Comparison of ENCODE assay signal across 33 mouse cellular contexts in genomic region chr3:36173761-36174160, GRCm38 (mm10). TPM values are rescaled to one million over a fixed set of nuclear protein-coding genes. Genes with fewer than 3 reads are reported as not detected.
DNase-seq lines count a peak whose midpoint lies in the region; ATAC-seq lines count a peak whose summit lies in the region.
"Had no signal": no experiment of that assay in that cellular context is flagged by ENCODE, and none has a peak within 500 bp of the region (broad histone marks: within the 10 kb centered on the region; RNA-seq: fewer than 3 reads in every experiment).

No protein-coding gene starts in this region.

- no peak overlapping the region for H3K27ac ChIP-seq in kidney, embryonic 15.5 days
- H3K27ac ChIP-seq: heart, adult 2 months; heart, embryonic 13.5 days; hindbrain, embryonic 10.5 days; hindbrain, embryonic 15.5 days; limb, embryonic 13.5 days; lung, embryonic 15.5 days; midbrain, embryonic 12.5 days; neural tube, embryonic 13.5 days had no signal

- H3K9ac ChIP-seq in kidney, embryonic 15.5 days, result no peak overlapping the region
- H3K9ac ChIP-seq: heart, embryonic 13.5 days; hindbrain, embryonic 15.5 days; limb, embryonic 13.5 days; lung, embryonic 15.5 days; midbrain, embryonic 12.5 days; neural tube, embryonic 13.5 days had no signal

- WGBS in kidney, embryonic 15.5 days, result 86% methylated on average over 2 of the region's 2 CpGs

- DNase-seq in adrenal gland, adult 2 months, result peak; percentile 77
- DNase-seq in adrenal gland, postnatal 4 days (ENCODE audit: low spot score in 2 of 2), result no peak
- DNase-seq in urinary bladder, postnatal 36 days (ENCODE audit: low spot score in 2 of 2), result peak; percentile 24 to 52
- no peak for DNase-seq in urinary bladder, postnatal 25 days (ENCODE audit: low spot score)
- DNase-seq in adrenal gland, postnatal 10 days, result peak; percentile 37
- no peak for DNase-seq in retina, embryonic 14.5 days (ENCODE audit: low spot score)
- DNase-seq: B cell, adult 2 months; cerebellum, adult 2 months; cerebellum, postnatal 14 days; heart, adult 2 months; heart, postnatal 10 days; kidney, adult 11 months; kidney, postnatal 25 days; lung, postnatal 36 days; thymus, adult 2 months; thymus, postnatal 36 days had no signal

- H3K27me3 ChIP-seq in kidney, embryonic 15.5 days, result no peaks in the 10 kb centered on the region
- H3K27me3 ChIP-seq: heart, embryonic 13.5 days; hindbrain, embryonic 15.5 days; limb, embryonic 13.5 days; lung, embryonic 15.5 days; midbrain, embryonic 12.5 days; neural tube, embryonic 13.5 days had no signal

- no peak overlapping the region for H3K4me2 ChIP-seq in kidney, embryonic 15.5 days
- H3K4me2 ChIP-seq: heart, embryonic 13.5 days; hindbrain, embryonic 15.5 days; limb, embryonic 13.5 days; liver, embryonic 11.5 days; lung, embryonic 15.5 days; midbrain, embryonic 12.5 days; neural tube, embryonic 13.5 days had no signal

- H3K4me1 ChIP-seq in kidney, embryonic 15.5 days, result no peaks in the 10 kb centered on the region
- H3K4me1 ChIP-seq: hindbrain, embryonic 15.5 days; limb, embryonic 13.5 days; lung, embryonic 15.5 days; megakaryocyte, embryonic 14.5 days; midbrain, embryonic 12.5 days; neural tube, embryonic 13.5 days had no signal

- H3K9me3 ChIP-seq in kidney, embryonic 15.5 days (replicated peaks), result no peaks in the 10 kb centered on the region
- H3K9me3 ChIP-seq: heart, embryonic 13.5 days; hindbrain, embryonic 10.5 days; hindbrain, embryonic 15.5 days; limb, embryonic 13.5 days; lung, embryonic 15.5 days; megakaryocyte, embryonic 14.5 days; midbrain, embryonic 12.5 days; neural tube, embryonic 13.5 days had no signal

- peaks cover 10% of the 10 kb centered on the region for H3K36me3 ChIP-seq in kidney, embryonic 15.5 days
- H3K36me3 ChIP-seq: lung, embryonic 15.5 days had no signal

- H3K4me3 ChIP-seq in kidney, embryonic 15.5 days (replicated peaks), result no peak overlapping the region
- H3K4me3 ChIP-seq: erythroblast, embryonic 14.5 days; heart, adult 2 months; heart, embryonic 13.5 days; hindbrain, embryonic 10.5 days; hindbrain, embryonic 15.5 days; limb, embryonic 13.5 days; lung, embryonic 15.5 days; megakaryocyte, embryonic 14.5 days; midbrain, embryonic 12.5 days; neural tube, embryonic 13.5 days had no signal

- no peak for ATAC-seq in kidney, embryonic 15.5 days (replicated peaks; ENCODE audit: low FRiP score)
- ATAC-seq: forebrain, embryonic 16.5 days; inflammation-experienced regulatory T-cells, adult 6 months had no signal

RNA-seq across cellular contexts. Expression of gene D3Ertd254e, which starts 22.9 kb away (rescaled TPM):
- total RNA-seq in adrenal gland, adult 2 months (2021), result 1 to 10 TPM; 7.2 to 7.5 TPM
- 0.36 and 0.44 TPM in 2 replicates for polyA plus RNA-seq in adrenal gland, adult 2 months (2012; rRNA removed)
- 10 to 100 TPM; 10.9 to 11.8 TPM for total RNA-seq in adrenal gland, postnatal 4 days (2021)
- total RNA-seq in adrenal gland, postnatal 10 days (2021), result 1 to 10 TPM; 5.1 to 9.1 TPM
- 7.6 and 9.0 TPM in 2 replicates for polyA plus RNA-seq in kidney, embryonic 15.5 days (2015; fragmentation: Nextera tagmentation; extraction: Ambion mirVana)

RNA-seq across cellular contexts. Expression of gene Qrfpr, which starts 48.4 kb away (rescaled TPM):
- total RNA-seq in adrenal gland, adult 2 months (2021), result not detected
- polyA plus RNA-seq in adrenal gland, adult 2 months (2012; rRNA removed), result not detected in 2 replicates
- total RNA-seq in adrenal gland, postnatal 4 days (2021), result not detected
- total RNA-seq in adrenal gland, postnatal 10 days (2021), result not detected
- not detected in 2 replicates for polyA plus RNA-seq in kidney, embryonic 15.5 days (2015; fragmentation: Nextera tagmentation; extraction: Ambion mirVana)
- total RNA-seq: gastrocnemius, adult 8-10 months; gastrocnemius, postnatal 4 days; heart, adult 2 months; heart, postnatal 10 days had no signal
- polyA plus RNA-seq: erythroblast, embryonic 14.5 days; heart, adult 2 months; hindbrain, embryonic 10.5 days; inflammation-experienced regulatory T-cells, adult 6 months; kidney, embryonic 14.5 days; liver, embryonic 11.5 days; liver, embryonic 16.5 days; midbrain, embryonic 12.5 days had no signal

Comparison
In these comparisons a context has a peak if more than half of its experiments do, and no peak if none do; other contexts are left out.
1. DNase-seq: peak in adrenal gland, adult 2 months (single experiment), urinary bladder, postnatal 36 days (2 of 2) and adrenal gland, postnatal 10 days (single experiment); none in adrenal gland, postnatal 4 days (0 of 2), urinary bladder, postnatal 25 days (single experiment) and retina, embryonic 14.5 days (single experiment).